Mouse (Mus musculus): ENCODE results near the gene Lcp1.

DNA sequence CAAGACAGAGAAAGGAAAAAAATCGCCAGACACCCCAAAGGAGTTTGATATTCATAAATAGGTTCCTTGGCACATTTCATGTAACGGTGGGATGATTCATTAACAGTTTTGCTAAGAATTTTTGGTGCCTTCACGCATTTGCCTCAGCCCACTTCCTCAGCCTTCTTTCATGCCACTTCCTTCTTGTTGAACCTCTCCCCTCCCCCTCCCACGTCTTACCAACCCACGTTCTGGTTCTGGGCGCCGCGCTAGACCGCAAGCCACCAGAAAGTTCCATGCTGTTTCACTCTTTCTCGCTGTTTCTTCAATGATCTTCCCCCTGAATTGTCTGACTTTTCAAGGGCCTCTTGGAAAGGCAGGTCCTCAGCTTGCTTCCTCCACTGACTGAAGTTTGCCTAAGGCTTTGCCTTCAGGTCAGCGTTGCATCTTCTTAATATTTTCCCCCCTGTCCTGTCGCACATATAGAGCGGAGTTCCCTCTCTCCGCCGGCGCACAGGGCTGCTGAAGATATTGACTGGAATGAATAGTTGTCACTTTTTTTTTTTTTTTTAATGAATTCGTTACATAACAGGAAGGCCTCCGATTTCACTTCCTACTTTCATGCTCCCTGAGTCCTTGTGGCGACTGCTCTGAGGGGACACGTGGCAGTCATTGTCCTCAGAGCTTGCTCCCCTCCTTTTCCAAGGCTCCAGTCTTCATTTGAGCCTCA, 48.5 kb downstream of the Lcp1 start:
- no peak for TF ChIP-seq CTCF (IDR thresholded peaks at IDR 0.05; ENCODE audit: low read depth)
- TF ChIP-seq EP300 (optimal IDR thresholded peaks at IDR 0.05): no peak

Measured in stomach, postnatal 0 days (tissue).